Mouse (Mus musculus) liver, embryonic 14.5 days (tissue): ENCODE data around the gene Hdac9.

Experiments used
- CTCF ChIP-seq: IDR thresholded peaks from 2 replicates; pipeline ENCODE4 v1.5.1; 2016; ENCODE audit warnings: antibody characterized with exemption, low read depth, control low read depth
- EP300 ChIP-seq: IDR thresholded peaks from 2 replicates; pipeline ENCODE4 v1.6.1; 2016; ENCODE audit warnings: antibody characterized with exemption, low read depth

DNA sequence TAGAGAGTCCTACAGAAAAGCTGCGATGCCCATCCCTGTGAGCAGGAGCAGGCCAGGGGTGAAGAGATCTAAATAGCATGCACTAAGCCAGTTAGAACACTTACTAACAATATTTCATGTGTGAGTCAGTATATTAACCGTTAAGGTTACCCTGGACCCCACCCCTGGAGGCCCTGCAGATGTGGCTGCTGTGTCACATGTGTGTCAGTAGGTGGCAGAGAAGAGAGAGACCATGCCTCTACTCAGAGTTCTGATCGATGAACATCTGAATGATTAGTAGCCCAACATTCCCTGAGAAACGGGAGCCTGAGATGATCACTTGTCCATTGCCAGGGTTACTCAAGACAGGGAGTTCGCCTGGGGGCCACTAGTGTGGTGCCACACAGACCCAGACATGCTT is 22.0 kb downstream of the Hdac9 start:
- TF ChIP-seq CTCF, result no peak
- no peak for TF ChIP-seq EP300
